8 mouse cellular contexts compared by ENCODE assay signal in the genomic region with DNA sequence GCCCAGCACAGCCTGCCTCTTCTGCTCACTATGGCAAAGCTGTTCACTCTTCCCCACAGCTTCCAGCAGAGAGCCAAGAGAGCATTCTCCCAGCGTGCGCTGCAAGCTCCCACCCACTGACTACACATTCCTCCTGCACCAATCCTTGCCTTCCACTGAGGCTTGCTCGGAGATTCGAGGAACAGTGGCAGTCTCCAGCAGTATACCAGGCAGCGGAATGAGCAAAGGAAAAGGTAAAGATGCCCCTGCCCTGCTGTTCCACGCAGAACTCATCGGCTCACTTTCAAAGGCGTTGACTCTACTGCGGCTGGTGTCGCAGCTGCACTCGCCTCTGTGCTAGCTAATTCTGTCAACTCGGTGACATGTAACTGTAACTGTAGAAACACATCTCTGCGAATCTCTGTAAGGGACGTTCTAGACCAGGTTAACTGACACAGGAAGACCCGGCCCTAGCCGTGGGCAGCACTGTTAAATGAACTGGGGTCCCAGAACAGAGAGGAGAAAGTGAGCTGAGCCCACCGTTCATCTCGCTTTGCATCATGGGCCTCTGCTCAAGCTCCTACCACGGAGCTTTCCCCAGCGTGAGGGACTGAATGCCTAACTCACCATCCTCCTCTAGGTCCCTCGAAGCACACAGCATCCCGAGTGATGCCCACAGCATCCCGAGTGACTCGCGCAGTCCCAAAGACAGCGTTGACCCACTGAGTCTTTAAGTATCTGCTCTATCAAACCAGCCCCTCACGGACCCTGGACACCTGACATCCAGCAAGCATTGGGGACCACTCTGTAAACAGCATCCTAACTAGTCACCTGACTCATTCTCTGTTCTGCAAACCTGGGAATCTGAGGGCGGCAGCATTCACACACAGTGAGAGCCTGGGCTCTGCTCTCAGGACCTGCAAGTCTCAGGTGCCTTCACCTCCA. TPM values are rescaled to one million over a fixed set of nuclear protein-coding genes. Genes with fewer than 3 reads are reported as not detected.
DNase-seq lines count a peak whose midpoint lies in the region; ATAC-seq lines count a peak whose summit lies in the region.

No protein-coding gene starts in this region.

- 2% methylated on average over 28 of the region's 28 CpGs for WGBS in hindbrain, embryonic 10.5 days
- WGBS in limb, embryonic 12.5 days, result 3% methylated on average over 28 of the region's 28 CpGs

- peak overlapping the region; percentile 74 for H3K4me2 ChIP-seq in limb, embryonic 12.5 days

- no peaks in the 10 kb centered on the region for H3K36me3 ChIP-seq in hindbrain, embryonic 10.5 days
- no peaks in the 10 kb centered on the region for H3K36me3 ChIP-seq in limb, embryonic 12.5 days

- H3K9me3 ChIP-seq in hindbrain, embryonic 10.5 days, result 0 out of 2 replicates have a peak, but pooled peaks cover 6% of the 10 kb centered on the region
- H3K9me3 ChIP-seq in limb, embryonic 12.5 days, result 0 out of 2 replicates have a peak, but pooled peaks cover 4% of the 10 kb centered on the region

- peaks cover 35% of the 10 kb centered on the region for H3K27me3 ChIP-seq in hindbrain, embryonic 10.5 days (ENCODE audit: insufficient read depth, poor library complexity, severe bottlenecking)
- peaks cover 23% of the 10 kb centered on the region for H3K27me3 ChIP-seq in limb, embryonic 12.5 days

- H3K27ac ChIP-seq in hindbrain, embryonic 10.5 days, result no peak overlapping the region
- H3K27ac ChIP-seq in limb, embryonic 12.5 days, result no peak overlapping the region

- peaks cover 41% of the 10 kb centered on the region for H3K4me1 ChIP-seq in hindbrain, embryonic 10.5 days (replicated peaks)
- H3K4me1 ChIP-seq in limb, embryonic 12.5 days (replicated peaks), result peaks cover 46% of the 10 kb centered on the region

- DNase-seq in layer of hippocampus, adult 11-12 months (ENCODE audit: low spot score), result peak; percentile 67
- no peak for DNase-seq in layer of hippocampus, adult 9-10 months (ENCODE audit: low spot score)
- peak; percentile 39 for DNase-seq in hindbrain, embryonic 10.5 days (ENCODE audit: low spot score)
- DNase-seq in right cerebral cortex, adult 2 months (ENCODE audit: low spot score in 2 of 2), result peak; percentile 74 to 76
- DNase-seq in kidney, postnatal 10 days, result no peak
- DNase-seq in urinary bladder, postnatal 10 days (ENCODE audit: low spot score), result no peak

- H3K4me3 ChIP-seq in hindbrain, embryonic 10.5 days, result peak overlapping the region; percentile 53
- H3K4me3 ChIP-seq in limb, embryonic 12.5 days (replicated peaks), result peak overlapping the region; percentile 38

- 0 out of 2 replicates have a peak, but pooled peaks have one; percentile 1 for ATAC-seq in common myeloid progenitor, adult 5-6 weeks (replicated peaks; ENCODE audit: low read depth, poor library complexity, severe bottlenecking)
- ATAC-seq in limb, embryonic 12.5 days (ENCODE audit: insufficient number of reproducible peaks, insufficient read depth, low FRiP score, low TSS enrichment, low read depth), result peak; percentile 9; the same call in 1 of the 2 replicates

- peak overlapping the region; percentile 28; the same call in 1 of the 2 replicates for H3K9ac ChIP-seq in limb, embryonic 12.5 days (replicated peaks)

RNA-seq across cellular contexts. Expression of a gene that starts 59.5 kb away (rescaled TPM):
- 1.2 TPM in 1 of 2 replicates, not detected in the other for total RNA-seq in common myeloid progenitor, adult 5-6 weeks (2017)
- polyA plus RNA-seq in hindbrain, embryonic 10.5 days (2016; fragmentation: Nextera tagmentation; extraction: Ambion mirVana), result 2.6 and 2.9 TPM in 2 replicates
- polyA plus RNA-seq in limb, embryonic 12.5 days (2016; fragmentation: Nextera tagmentation; extraction: Ambion mirVana), result 2.6 and 4.3 TPM in 2 replicates

Comparison
In these comparisons a context has a peak if more than half of its experiments do, and no peak if none do; other contexts are left out.
1. DNase-seq: peak in layer of hippocampus, adult 11-12 months (single experiment), hindbrain, embryonic 10.5 days (single experiment) and right cerebral cortex, adult 2 months (2 of 2); none in layer of hippocampus, adult 9-10 months (single experiment), kidney, postnatal 10 days (single experiment) and urinary bladder, postnatal 10 days (single experiment).